Mouse (Mus musculus) stomach, embryonic 15.5 days (tissue): ENCODE results near the gene Ccdc102a. TPM values are rescaled to one million over a fixed set of nuclear protein-coding genes. Genes with fewer than 3 reads are reported as not detected.

ENCODE experiments used
- ATAC-seq: fragments of 200-750 bp; cut with Nextera tagmentation; 2 replicates; pipeline ENCODE4 v1.8.0; 2017; ENCODE audit warnings: low read depth, moderate number of reproducible peaks, moderate TSS enrichment; ENCODE audit not compliant: insufficient read depth, low FRiP score
- H3K27ac ChIP-seq: fragments of 300-500 bp; sonication (generic); 2 replicates; pipeline ENCODE4 v1.5.1; 2015; ENCODE audit warnings: mild to moderate bottlenecking, inconsistent platforms
- H3K27me3 ChIP-seq: fragments of 300-500 bp; sonication (generic); replicated peaks from 2 replicates; pipeline ENCODE4 v1.6.1; 2015; ENCODE audit warnings: inconsistent platforms
- H3K36me3 ChIP-seq: fragments of 300-500 bp; sonication (generic); 2 replicates; pipeline ENCODE4 v1.6.1; 2015; ENCODE audit warnings: inconsistent platforms
- H3K4me1 ChIP-seq: fragments of 300-500 bp; sonication (generic); 2 replicates; pipeline ENCODE4 v1.6.1; 2015; ENCODE audit warnings: inconsistent platforms
- H3K4me2 ChIP-seq: fragments of 300-500 bp; sonication (generic); 2 replicates; pipeline ENCODE4 v1.6.1; 2015; ENCODE audit warnings: mild to moderate bottlenecking, inconsistent platforms
- H3K4me3 ChIP-seq: fragments of 300-500 bp; sonication (generic); replicated peaks from 2 replicates; pipeline ENCODE4 v1.5.1; 2015; ENCODE audit warnings: inconsistent platforms
- H3K9ac ChIP-seq: fragments of 300-500 bp; sonication (generic); 2 replicates; pipeline ENCODE4 v1.6.1; 2015; ENCODE audit warnings: inconsistent platforms
- H3K9me3 ChIP-seq: fragments of 300-500 bp; sonication (generic); 2 replicates; pipeline ENCODE4 v1.6.1; 2016; ENCODE audit warnings: inconsistent platforms
- WGBS: fragments of 180-500 bp; shearing (Covaris S2); methylation state at CpG from one replicate; pipeline ENCODE4 v1.1.7; 2015; 5-methylcytosine and 5-hydroxymethylcytosine counted together
- polyA plus RNA-seq: library from polyadenylated mRNA; unstranded; fragments of >200 nt; fragmentation: Nextera tagmentation; extraction: Ambion mirVana; gene quantifications from 2 replicates; pipeline ENCODE4 v1.2.1, GENCODE M21; 2015

Gene Ccdc102a
- polyA plus RNA-seq, 1 experiment from 2014 or later, result 25.8 TPM

GRCm38 (mm10) chr8:94872156-94872555 lies 45.7 kb downstream of the Ccdc102a start:
- H3K9ac ChIP-seq, result no peak overlapping the region
- 0 out of 2 replicates have a peak, but pooled peaks cover 5% of the 10 kb centered on the region for H3K27me3 ChIP-seq
- H3K4me2 ChIP-seq, result peak overlapping the region; percentile 86
- H3K4me3 ChIP-seq, result peak overlapping the region; percentile 42; the same call in 1 of the 2 replicates
- no peaks in the 10 kb centered on the region for H3K9me3 ChIP-seq
- 0 out of 2 replicates have a peak, but pooled peaks cover 5% of the 10 kb centered on the region for H3K36me3 ChIP-seq
- 46% methylated on average over 3 of the region's 3 CpGs for WGBS
- ATAC-seq, result no peak
- H3K27ac ChIP-seq, result peak overlapping the region; percentile 82
- H3K4me1 ChIP-seq, result peaks cover 62% of the 10 kb centered on the region

- H3K4me1 ChIP-seq, result peaks cover 55% of the 10 kb centered on the region
Observed at GRCm38 (mm10) chr8:94871108-94871894, 46.6 kb downstream of the Ccdc102a start.

DNA sequence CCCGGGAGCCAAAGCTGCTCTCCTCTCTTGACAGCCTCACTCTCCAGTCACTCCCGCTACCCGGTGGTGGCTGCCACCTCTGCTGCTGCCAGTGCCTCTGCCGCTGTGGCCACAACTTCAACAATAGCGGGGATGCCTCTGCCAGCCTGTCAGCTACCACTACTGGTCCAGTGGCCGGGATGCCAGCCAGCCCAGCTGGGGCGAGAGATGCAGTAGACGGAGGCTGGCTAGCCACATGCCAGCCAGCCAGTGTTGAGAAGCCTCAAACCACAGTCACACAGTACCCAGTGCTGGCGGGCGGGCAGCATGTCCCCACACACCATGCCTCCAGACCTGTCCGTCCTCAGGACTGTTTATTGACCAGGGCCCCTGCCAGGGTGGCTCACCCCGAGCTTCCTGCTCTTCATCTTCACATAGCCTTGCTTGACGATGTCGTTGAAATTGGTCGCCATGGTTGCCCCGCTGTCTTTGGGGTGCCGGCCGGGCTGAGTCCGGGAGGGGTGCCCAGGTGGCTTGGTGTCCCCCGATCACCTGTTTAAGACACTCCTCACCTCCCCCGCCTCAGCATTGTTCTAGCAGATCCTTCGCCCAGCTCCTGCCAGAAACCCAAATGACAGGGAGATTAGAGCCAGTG lies 47.3 kb downstream of the Ccdc102a start:
- H3K27ac ChIP-seq, result peak overlapping the region; percentile 82; the same call in 1 of the 2 replicates
- H3K27me3 ChIP-seq, result 0 out of 2 replicates have a peak, but pooled peaks cover 5% of the 10 kb centered on the region

More at GRCm38 (mm10) chr8:94871108-94871894, 46.6 kb downstream of the Ccdc102a start:
- peak; percentile 75 for ATAC-seq
- Histone ChIP-seq H3K9ac (no peak overlapping the region), H3K9me3 (no peaks in the 10 kb centered on the region), H3K4me3 (peak overlapping the region; percentile 42), H3K4me2 (peak overlapping the region; percentile 86), H3K27me3 (0 out of 2 replicates have a peak, but pooled peaks cover 5% of the 10 kb centered on the region), H3K27ac (peak overlapping the region; percentile 82), H3K36me3 (0 out of 2 replicates have a peak, but pooled peaks cover 10% of the 10 kb centered on the region)
- WGBS, result 4% methylated on average over 7 of the region's 7 CpGs

GRCm38 (mm10) chr8:94870003-94870402 lies 47.9 kb downstream of the Ccdc102a start:
- no peak overlapping the region for H3K27ac ChIP-seq
- 0 out of 2 replicates have a peak, but pooled peaks cover 5% of the 10 kb centered on the region for H3K27me3 ChIP-seq

More for the DNA sequence above, 47.3 kb downstream of the Ccdc102a start:
- no peak for ATAC-seq
- Histone ChIP-seq H3K4me3 (peak overlapping the region; percentile 42), H3K9me3 (no peaks in the 10 kb centered on the region), H3K4me1 (peaks cover 53% of the 10 kb centered on the region), H3K36me3 (peaks cover 17% of the 10 kb centered on the region; the same call in 1 of the 2 replicates), H3K4me2 (peak overlapping the region; percentile 86), H3K9ac (no peak overlapping the region)
- 7% methylated on average over 22 of the region's 22 CpGs for WGBS

DNA sequence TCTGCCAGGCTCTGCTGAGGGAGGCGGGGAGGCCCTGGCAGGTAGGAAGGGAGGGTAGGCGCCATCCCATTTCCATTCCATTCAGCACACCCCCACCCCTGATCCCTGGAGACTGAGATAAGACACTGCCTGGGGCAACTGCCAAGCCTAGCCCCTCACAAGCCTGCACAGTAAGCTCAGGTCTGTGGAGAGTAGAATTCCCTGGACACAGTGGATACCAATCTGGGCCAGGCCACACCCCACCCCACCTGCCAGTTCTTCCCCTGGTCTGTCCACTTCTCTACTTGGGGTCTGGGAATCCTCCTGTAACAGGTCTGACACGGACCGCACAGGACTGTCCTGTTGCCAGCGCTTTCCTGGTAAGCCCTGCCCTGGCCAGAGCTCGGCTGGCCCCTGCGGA lies 48.8 kb downstream of the Ccdc102a start:
- H3K4me3 ChIP-seq, result no peak overlapping the region
- H3K9ac ChIP-seq, result no peak overlapping the region

More at GRCm38 (mm10) chr8:94870003-94870402, 47.9 kb downstream of the Ccdc102a start:
- H3K4me1 ChIP-seq, result peaks cover 47% of the 10 kb centered on the region
- H3K4me3 ChIP-seq, result peak overlapping the region; percentile 42
- no peak overlapping the region for H3K9ac ChIP-seq
- peak overlapping the region; percentile 86 for H3K4me2 ChIP-seq
- no peaks in the 10 kb centered on the region for H3K9me3 ChIP-seq
- WGBS, result 39% methylated on average over 4 of the region's 4 CpGs
- H3K36me3 ChIP-seq, result peaks cover 19% of the 10 kb centered on the region; the same call in 1 of the 2 replicates
- no peak for ATAC-seq

DNA sequence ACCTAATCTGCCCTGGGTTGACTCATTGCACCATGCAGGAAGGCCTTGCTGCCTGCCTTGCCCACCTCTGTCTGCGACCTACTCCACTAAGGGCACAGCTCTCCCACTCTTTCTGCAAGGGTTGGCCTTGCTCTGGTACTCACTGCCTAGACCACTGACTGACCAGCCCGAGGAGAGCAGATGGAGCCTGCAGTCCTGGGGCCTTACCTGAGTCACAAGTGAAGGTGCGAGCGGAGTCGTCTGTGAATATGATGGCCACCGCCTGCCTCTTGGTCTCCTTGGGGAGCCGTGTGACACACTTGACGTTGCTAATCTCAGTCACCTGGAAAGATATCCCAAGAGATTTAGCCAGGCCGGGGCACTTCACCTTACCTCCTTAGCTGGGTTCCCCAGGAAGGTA lies 51.0 kb downstream of the Ccdc102a start:
- Histone ChIP-seq H3K9me3 (no peaks in the 10 kb centered on the region), H3K27me3 (no peaks in the 10 kb centered on the region), H3K36me3 (peaks cover 41% of the 10 kb centered on the region), H3K4me1 (peaks cover 29% of the 10 kb centered on the region), H3K9ac (no peak overlapping the region), H3K4me2 (no peak overlapping the region), H3K27ac (no peak overlapping the region), H3K4me3 (no peak overlapping the region)
- WGBS, result 78% methylated on average over 9 of the region's 9 CpGs
- ATAC-seq, result no peak

More for the DNA sequence above, 48.8 kb downstream of the Ccdc102a start:
- Histone ChIP-seq H3K27ac (no peak overlapping the region), H3K36me3 (peaks cover 26% of the 10 kb centered on the region), H3K4me1 (peaks cover 38% of the 10 kb centered on the region), H3K27me3 (no peaks in the 10 kb centered on the region), H3K4me2 (0 out of 2 replicates have a peak overlapping the region, but pooled peaks have one; percentile 86), H3K9me3 (no peaks in the 10 kb centered on the region)
- no peak for ATAC-seq
- 58% methylated on average over 7 of the region's 7 CpGs for WGBS

- no peak overlapping the region for H3K4me2 ChIP-seq
- H3K4me1 ChIP-seq, result peaks cover 15% of the 10 kb centered on the region
- H3K9me3 ChIP-seq, result no peaks in the 10 kb centered on the region
- H3K27ac ChIP-seq, result no peak overlapping the region
- no peaks in the 10 kb centered on the region for H3K27me3 ChIP-seq
- ATAC-seq, result no peak; the same call in 1 of the 2 replicates
- no peak overlapping the region for H3K9ac ChIP-seq
- H3K36me3 ChIP-seq, result peaks cover 45% of the 10 kb centered on the region
- no peak overlapping the region for H3K4me3 ChIP-seq
- WGBS, result 75% methylated on average over 10 of the region's 10 CpGs
Observed at GRCm38 (mm10) chr8:94865292-94865691, 52.6 kb downstream of the Ccdc102a start.

GRCm38 (mm10) chr8:94863897-94864673 lies 53.8 kb downstream of the Ccdc102a start:
- no peaks in the 10 kb centered on the region for H3K27me3 ChIP-seq
- H3K4me3 ChIP-seq, result no peak overlapping the region
- no peak for ATAC-seq
- peaks cover 45% of the 10 kb centered on the region for H3K36me3 ChIP-seq
- no peaks in the 10 kb centered on the region for H3K9me3 ChIP-seq
- 69% methylated on average over 10 of the region's 10 CpGs for whole genome bisulfite sequencing
- no peak overlapping the region for H3K4me2 ChIP-seq
- H3K27ac ChIP-seq, result no peak overlapping the region
- peaks cover 3% of the 10 kb centered on the region; the same call in 1 of the 2 replicates for H3K4me1 ChIP-seq
- no peak overlapping the region for H3K9ac ChIP-seq

DNA sequence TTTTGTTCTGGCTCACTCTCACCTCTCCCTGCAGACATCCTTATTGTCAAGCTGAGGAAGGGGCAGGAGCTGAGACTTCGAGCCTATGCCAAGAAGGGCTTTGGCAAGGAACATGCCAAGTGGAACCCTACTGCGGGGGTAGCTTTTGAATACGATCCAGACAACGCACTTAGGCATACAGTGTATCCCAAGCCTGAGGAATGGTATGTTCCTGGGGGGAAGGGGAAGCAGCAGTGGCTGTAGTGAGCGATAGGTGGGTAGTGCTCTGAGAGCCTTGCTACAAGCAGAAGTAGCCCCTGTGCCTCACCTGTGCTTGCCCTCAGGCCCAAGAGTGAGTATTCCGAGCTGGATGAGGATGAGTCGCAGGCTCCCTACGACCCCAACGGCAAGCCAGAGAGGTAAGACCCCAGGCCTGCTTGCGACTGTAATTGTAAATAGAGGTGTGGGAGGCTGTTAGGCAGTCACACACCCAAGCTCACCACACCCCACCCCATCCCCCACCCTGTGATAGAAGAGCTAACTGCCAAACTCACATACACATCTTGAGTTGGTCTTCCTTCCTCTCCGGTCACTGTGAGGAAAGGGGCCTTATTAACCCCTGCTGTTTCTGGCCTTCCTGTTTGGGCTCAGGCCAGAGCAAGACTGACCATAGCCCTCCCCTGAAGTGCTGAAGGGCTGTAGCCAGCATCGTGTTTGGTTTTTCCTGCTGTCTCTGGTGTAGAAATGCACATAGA lies 55.2 kb downstream of the Ccdc102a start:
- Histone ChIP-seq H3K27me3 (no peaks in the 10 kb centered on the region), H3K27ac (no peak overlapping the region), H3K9me3 (no peaks in the 10 kb centered on the region), H3K36me3 (peaks cover 45% of the 10 kb centered on the region), H3K4me3 (no peak overlapping the region), H3K9ac (no peak overlapping the region), H3K4me2 (no peak overlapping the region), H3K4me1 (0 out of 2 replicates have a peak, but pooled peaks cover 3% of the 10 kb centered on the region)
- no peak for ATAC-seq
- WGBS, result 80% methylated on average over 12 of the region's 12 CpGs

DNA sequence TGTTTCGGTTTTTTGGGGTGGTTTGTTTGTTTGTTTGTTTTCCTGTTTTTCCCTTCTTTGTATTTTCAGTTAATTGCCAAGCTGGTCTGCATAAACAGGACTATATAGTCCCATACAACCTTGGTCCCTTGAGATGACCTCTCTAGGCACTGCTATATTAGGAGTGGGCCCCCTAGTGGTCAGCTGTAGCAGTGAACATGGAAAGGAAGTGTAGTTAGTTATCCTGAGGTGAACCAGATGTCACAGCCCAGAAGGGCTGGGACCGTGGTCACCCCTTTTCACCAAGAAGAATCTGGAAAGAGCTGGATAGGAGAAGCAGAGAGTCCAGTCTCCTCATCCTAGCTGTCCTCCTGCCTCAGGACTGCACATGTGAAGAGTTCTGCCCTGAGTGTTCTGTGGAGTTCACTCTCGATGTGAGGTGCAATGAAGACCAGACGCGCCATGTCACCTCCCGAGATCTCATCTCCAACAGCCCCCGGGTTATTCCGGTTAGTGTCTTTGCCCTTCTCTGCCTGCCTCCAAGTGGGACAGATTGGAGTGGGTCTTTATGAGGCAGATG lies 56.5 kb downstream of the Ccdc102a start:
- Histone ChIP-seq H3K4me2 (no peak overlapping the region), H3K27me3 (no peaks in the 10 kb centered on the region), H3K9me3 (no peaks in the 10 kb centered on the region), H3K4me3 (no peak overlapping the region), H3K27ac (no peak overlapping the region), H3K9ac (no peak overlapping the region), H3K36me3 (peaks cover 35% of the 10 kb centered on the region), H3K4me1 (0 out of 2 replicates have a peak, but pooled peaks cover 3% of the 10 kb centered on the region)
- ATAC-seq, result no peak
- 67% methylated on average over 8 of the region's 8 CpGs for WGBS
